Mouse (Mus musculus) adrenal gland, postnatal 14 days (tissue): ENCODE measurements around the gene Tet1. TPM values are rescaled to one million over a fixed set of nuclear protein-coding genes. Genes with fewer than 3 reads are reported as not detected.
"Not testable (repeated sequence)": the region's sequence is repeated elsewhere in the genome, so short reads cannot be mapped to it uniquely, and the experiment has no call there.

ENCODE experiments used
- DNase-seq: peaks from one replicate; pipeline ENCODE4 v3.0.0; 2021; ENCODE audit warnings: mixed read lengths
- long read RNA-seq, 2 experiments: library from polyadenylated mRNA; stranded (forward); transcript quantifications; one replicate each; pipeline ENCODE4 v2.0.0; 2021
- total RNA-seq: library from RNA; stranded (reverse); gene quantifications from 2 replicates; pipeline ENCODE4 v1.2.3, GENCODE M21; 2021

The Tet1 gene
- total RNA-seq, result 7.2 and 11.0 TPM in 2 replicates
- long read RNA-seq, experiment 1, result 0 reads
- long read RNA-seq, experiment 2, partial matches to known transcripts, result 0 of 2 reads
- long read RNA-seq, experiment 2, other reads (novel, unspliced or antisense), result 2 of 2 reads

DNA sequence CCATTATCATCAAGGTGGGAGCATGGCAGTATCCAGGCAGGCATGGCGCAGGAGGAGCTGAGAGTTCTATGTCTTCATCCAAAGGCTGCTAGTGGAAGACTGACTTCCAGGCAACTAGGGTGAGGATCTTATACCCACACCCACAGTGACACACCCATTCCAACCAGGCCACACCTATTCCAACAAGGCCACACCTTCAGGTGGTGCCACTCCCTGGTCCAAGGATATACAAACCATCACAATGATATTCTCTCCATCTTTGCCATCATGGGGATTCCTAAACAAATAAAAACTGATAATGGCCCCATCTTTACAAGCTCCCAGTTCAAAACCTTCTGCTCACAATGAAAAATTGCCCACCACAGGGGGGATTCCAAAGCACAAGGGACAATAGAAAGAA is at the start of gene Tet1:
Gene Tet1, minus strand, starts transcription at position 101 of the 400 bp plus-strand sequence.
- not testable (repeated sequence) for DNase-seq

- DNase-seq, result no peak
These were observed 39.8 kb upstream of the Tet1 start for GRCm38 (mm10) chr10:62948551-62948950.

DNA sequence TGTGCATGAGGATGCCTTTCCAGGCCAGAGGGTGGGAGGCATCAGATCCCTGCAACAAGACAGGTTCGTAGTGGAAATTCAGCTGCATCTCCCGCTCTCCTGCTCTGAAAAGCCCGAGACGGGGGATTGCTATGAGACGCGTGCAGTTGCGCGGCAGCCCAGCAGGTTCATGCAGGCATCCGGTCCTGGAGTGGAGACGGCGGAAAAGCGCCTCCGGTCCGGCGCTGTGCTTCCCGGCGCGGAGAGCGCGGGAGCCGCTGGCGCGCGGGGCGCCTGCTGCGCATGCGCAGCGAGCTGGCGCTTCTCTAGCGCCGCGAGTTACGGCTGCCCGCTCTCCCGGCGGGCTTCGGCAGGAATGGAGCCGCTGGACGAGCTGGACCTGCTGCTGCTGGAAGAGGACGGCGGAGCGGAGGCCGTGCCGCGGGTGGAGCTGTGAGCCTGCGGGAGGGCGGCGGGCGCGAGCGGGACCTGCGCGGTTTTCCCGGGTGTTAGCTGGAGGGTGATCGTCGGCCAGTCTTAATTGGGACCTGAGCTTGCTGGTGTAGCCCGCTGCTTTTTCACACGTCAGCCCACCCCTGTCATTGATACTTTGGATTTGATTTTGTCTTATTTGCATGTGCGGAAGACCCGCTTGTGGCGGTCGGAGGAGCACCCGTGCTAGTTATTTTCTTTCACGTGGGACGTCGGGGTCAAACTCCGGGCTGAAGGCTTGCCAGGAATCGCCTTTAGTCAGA is 38.1 kb upstream of the Tet1 start, which contains the start of gene Dna2:
Gene Dna2, plus strand, starts transcription at position 289 of the 734 bp plus-strand sequence.
- DNase-seq, result peak; percentile 85

- DNase-seq, result no peak
These were observed 36.3 kb upstream of the Tet1 start for GRCm38 (mm10) chr10:62944975-62945580.

- DNase-seq, result no peak
These were observed 23.6 kb upstream of the Tet1 start for GRCm38 (mm10) chr10:62932381-62932780.

DNA sequence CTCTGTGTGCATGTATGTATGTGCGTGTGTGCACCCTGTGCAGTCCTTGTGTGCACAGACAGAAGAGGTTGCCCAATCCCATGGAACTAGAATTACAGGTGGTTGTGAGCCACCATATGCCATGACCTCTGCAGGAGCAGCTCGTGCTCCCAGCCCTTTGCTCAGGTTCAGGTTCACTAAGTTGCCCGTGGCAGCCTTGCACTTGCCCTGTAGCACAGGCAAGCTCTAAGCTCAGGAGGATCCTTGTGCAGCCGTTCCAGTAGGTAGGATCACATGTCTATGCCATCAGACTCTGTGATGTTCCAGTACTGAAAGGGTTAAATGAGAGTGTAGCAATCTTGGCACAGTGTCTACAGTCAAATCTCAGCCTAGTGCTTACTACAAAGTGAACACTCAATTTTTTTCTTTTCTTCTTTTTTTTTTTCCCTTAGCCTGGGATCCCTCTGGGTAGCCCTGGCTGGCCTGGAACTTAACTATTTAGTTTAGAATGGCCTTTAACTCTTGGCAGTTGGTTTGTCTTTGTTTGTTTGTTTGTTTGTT is 15.4 kb upstream of the Tet1 start:
- DNase-seq, result no peak

DNA sequence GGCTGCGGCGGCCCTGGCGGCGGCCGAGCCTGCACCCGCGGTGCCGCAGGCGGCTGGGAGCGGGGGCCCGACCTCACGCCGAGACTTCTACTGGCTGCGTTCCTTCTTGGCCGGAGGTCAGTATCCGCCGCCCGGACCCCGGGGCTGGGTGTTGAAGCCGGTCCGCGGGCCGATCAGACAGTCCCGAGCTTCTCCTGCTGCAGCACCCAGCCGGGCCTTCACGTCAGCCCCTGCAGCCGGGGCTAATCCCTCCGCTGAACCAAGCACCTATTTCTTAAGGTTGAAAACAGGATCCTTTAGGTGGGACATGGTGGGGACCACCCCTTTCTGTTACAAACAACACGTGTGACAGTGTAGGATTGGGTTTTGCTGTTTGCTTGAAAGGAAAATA is 12.0 kb upstream of the Tet1 start:
- no peak for DNase-seq

DNA sequence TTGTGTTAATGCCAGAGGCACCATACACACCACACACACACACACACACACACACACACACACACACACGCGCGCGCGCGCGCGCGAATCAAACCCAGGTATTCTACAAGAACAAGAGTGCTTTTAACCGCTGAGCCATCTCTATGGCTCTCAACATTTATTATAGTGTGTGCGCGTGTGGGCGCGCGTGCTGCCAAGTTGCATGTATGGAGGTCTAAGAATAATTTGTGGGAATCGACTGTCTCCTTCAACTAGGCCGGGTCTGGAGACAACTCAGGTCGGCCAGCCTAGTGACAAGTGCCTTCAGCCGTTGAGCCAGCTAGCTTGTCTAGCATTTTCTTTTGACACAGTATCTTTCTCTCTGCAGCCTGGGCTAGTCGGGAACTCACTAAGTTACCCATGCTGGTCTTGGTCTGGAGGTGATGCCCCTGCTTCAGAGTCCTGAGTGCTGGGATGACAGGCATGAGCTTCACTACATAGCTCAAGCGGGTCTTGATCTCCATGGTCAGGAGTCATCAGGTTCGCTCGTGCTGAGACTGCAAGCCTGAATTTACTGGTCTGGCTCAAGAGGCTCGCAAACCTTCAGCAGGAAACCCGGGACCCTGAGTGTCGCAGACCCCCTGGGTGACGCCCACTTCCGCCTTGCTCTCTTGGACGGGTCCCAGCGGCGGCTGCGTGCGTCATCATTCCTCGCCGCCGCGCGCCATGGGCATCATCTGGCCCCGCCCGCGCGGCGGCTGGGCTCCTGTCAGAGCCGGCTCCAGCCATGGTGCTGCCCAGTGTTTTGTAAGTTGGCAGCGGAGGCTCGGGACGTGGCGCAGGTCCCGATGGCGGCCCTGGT is 11.3 kb upstream of the Tet1 start, which contains the start of gene Slc25a16:
Gene Slc25a16, plus strand, starts transcription at position 709 of the 841 bp plus-strand sequence.
- peak; percentile 95 for DNase-seq

GRCm38 (mm10) chr10:62918985-62919384 is 10.2 kb upstream of the Tet1 start:
- no peak for DNase-seq

DNA sequence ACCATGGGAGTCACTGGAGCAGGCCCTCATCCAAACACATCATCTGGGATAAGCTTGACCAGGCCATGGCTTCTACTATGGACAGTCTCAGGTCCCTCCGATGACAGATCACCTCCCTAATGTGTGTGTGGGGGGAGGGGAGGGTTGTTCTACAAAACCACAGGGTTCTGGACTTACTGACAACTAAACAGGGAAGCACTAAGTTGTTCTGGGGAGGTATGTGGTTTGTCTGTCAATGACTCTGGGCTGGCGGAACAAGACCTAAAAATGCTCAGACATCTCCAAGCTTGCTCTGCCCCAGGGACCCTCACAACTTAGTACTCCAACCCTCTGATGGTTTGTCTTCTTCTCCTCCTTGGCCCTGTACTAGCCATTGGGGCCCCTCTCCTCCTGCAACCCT is 2.3 kb upstream of the Tet1 start:
- no peak for DNase-seq

DNA sequence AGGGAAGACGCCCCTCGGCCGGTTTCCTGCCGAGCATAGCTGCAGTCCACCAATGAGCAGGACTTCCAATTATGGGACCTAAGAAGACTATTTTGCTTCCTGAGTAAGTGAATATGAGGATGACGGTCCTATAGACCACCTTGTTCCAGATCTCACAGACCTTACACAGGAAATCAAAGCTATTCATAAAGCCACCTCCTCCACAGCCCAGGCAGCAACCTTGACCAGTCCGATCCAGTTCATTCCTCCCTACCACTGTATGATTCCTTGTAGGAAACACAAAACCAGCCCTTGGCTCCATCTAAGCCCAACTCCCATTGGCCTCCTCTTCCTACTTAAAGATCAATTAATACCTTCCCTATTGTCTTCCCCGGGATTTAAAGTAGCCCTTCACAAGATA is 2.5 kb downstream of the Tet1 start:
- no peak for DNase-seq

GRCm38 (mm10) chr10:62902829-62903228 is 6.0 kb downstream of the Tet1 start:
- DNase-seq, result no peak

GRCm38 (mm10) chr10:62901826-62902225 is 7.0 kb downstream of the Tet1 start:
- DNase-seq, result no peak

DNA sequence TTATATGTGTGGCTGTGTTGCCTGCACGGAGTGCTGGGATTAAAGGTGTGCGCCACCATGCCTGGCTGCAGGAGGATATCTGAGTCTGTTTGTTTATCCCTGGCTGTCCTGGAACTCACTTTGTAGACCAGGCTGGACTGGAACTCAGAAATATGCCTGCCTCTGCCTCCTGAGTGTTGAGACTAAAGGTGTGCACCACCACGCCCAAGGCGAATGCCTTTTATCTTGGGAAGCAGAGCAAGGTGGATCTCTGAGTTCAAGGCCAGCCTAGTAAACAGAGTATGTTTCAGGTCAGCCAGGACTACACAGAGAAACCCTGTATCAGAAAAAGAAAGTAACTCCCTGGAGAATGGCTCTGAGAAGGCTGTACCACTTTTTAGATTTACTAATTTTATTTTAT is 8.7 kb downstream of the Tet1 start:
- DNase-seq, result no peak

DNA sequence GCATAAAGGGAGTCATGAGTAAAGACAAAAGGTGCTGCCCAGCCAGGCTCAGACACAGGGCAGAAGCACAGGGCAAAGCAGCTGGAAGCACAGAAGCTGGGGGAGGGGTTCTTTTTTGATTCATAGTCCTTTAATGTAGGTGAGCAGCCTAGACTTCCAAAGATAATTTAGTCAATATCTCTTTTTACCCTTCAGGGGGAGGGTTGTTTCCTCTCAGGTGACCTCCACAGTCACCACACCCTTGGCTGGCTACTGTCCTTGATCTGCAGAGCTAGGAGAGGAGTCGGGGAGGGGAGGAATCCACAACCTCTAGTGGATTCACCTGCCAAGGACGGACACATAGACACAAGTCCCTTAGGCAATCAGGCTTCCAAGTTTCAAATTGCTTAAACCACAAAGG is 10.7 kb downstream of the Tet1 start:
- DNase-seq, result no peak

DNA sequence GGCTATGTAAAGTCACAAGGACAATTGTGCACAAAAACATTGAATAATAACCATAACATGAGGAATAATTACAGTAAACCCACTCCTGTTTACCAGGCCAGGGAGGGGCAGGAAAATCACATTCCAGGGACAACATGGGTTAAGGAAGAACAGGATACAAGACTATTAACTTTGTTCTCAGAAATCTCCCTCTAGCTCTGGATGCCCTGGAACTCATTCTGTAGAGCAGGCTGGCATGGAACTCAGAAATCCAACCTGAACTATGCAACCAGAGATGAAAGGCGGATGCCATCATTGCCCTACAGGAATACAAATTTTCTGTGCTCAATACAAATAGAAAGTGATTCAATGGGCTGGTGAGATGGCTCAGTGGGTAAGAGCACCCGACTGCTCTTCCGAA is 11.4 kb downstream of the Tet1 start:
- no peak for DNase-seq

DNA sequence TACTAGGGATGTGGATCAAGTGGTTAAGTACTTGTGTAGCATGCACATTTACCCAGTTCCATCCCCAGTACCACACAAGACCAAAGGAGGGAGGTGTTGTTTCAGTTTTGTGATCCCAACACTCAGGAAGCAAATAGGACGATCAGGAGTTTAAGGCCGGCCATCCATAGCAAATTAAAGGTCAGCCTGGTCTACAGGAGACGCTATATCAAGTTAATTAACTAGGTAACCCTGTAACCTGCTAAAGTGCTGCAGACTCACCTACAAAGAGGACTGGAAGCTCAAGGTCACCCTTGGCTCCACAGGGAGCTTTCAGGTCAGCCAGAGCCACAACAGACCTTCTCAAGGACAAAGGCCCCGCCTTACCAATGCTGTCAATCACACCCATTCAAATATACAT is 12.0 kb downstream of the Tet1 start:
- no peak for DNase-seq

GRCm38 (mm10) chr10:62896035-62896434 is 12.8 kb downstream of the Tet1 start:
- DNase-seq, result no peak

DNA sequence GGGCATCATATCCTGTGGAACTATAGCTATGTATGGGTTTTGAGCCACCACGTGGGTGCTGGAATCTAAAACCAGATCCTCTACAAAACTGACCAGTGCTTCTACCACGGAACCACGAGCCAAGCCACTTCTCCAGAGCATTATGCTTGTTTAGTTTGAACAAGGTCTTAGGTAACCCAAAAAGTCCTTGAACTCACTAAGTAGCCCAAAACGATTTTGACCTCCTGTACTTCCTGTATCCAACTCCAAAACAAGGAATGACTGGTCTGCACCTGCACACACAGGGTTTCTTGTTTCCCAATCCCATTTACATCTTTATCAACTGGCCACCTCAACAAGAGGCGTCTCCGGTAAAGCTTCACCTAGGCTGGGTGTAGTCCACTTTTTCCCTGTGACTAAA is 13.4 kb downstream of the Tet1 start:
- no peak for DNase-seq

GRCm38 (mm10) chr10:62894447-62894846 is 14.3 kb downstream of the Tet1 start:
- DNase-seq, result no peak

- no peak for DNase-seq
These were observed 15.4 kb downstream of the Tet1 start for GRCm38 (mm10) chr10:62893356-62893884.

DNA sequence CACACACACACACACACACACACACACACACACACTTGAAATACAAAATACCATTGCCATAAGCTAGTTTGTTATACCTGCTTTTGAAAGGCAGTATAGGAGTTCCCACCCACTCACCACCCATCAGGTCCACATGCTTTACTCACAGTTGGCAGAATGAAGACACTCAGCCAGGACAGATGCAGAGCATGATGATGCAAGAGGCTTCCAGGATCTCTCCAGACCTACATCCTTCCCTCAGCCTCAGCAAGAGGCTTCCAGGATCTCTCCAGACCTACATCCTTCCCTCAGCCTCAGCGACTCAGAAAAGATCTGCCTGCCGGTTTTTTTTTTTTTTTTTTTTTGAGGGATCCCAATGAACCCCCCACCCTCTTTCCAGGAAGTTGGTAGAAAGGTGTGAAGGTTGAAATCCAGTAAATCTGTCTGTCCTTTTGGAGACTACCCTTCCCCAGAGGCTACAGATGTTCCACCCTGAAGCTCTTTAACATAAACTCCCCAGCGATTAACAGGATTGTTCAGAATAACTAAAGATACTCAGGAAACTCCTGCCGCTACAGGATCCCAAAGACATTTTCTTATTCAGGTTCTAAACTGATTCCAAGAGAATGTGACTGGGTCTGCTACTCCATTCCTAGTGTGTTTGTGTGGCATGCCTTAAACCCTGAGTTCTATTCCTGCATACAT is 16.1 kb downstream of the Tet1 start:
- DNase-seq, result no peak
